Mouse (Mus musculus): ENCODE results near the gene Nrgn. TPM values are rescaled to one million over a fixed set of nuclear protein-coding genes. Genes with fewer than 3 reads are reported as not detected.

Nrgn gene
- polyA plus RNA-seq, 1 experiment from 2014 or later, result 2.6 TPM

DNA sequence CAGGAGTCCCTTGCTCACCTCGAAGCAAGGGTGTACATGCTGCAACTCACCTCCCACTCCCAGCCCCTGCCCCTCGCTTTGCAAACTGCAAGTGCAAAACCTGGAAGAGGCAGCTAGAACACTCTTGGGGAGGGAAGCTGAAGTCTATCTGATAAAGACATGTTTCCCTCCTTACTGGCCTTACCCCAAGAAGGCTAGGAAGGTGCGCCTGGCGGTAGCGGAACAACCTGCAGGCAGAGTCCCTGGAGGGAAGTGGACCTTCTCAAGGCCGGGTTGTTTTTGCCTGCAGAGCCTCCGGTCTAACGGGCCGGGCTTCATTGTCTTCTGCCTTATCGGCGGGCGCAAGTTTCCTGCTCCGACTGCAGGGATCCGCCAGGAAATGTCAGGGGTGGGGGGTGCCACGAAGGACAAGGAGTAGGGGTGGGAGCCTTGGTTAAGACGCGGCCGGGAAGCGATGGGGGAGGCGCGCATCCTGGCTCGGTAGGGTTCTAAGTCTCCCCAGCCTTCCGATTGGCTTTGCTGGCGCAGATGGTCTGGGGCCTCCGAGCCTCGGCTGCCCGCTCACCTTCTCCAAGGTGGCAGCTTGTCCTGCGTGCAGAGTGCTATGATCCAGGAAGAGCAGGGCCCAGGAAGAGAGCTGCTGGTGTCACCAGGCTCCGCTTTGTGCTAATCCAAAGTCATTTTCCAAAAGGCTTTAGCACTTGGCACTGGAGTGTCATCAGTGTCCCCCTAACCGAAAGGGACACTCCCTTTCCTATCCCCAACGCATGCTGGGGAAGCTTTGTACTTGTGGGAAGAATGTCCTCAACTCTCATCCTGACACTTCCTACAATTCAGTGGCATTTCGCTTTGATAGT, 22.4 kb downstream of the Nrgn start:
- peak; percentile 71 for ATAC-seq (ENCODE audit: low FRiP score, low TSS enrichment)
- Histone ChIP-seq H3K27ac (ENCODE audit: low read length) (peak overlapping the region; percentile 87), H3K27me3 (ENCODE audit: insufficient read depth, low read length) (peaks cover 52% of the 10 kb centered on the region), H3K9ac (replicated peaks; ENCODE audit: low read length) (peak overlapping the region; percentile 56), H3K4me3 (ENCODE audit: low read length) (peak overlapping the region; percentile 41), H3K36me3 (ENCODE audit: insufficient read depth, low read length) (peaks cover 2% of the 10 kb centered on the region; the same call in 1 of the 2 replicates), H3K4me1 (ENCODE audit: insufficient read depth, low read length) (peaks cover 32% of the 10 kb centered on the region), H3K9me3 (ENCODE audit: low read length) (no peaks in the 10 kb centered on the region), H3K4me2 (replicated peaks; ENCODE audit: low read depth, low read length) (peak overlapping the region; percentile 56)
- 1% methylated on average over 32 of the region's 32 CpGs for WGBS

DNA sequence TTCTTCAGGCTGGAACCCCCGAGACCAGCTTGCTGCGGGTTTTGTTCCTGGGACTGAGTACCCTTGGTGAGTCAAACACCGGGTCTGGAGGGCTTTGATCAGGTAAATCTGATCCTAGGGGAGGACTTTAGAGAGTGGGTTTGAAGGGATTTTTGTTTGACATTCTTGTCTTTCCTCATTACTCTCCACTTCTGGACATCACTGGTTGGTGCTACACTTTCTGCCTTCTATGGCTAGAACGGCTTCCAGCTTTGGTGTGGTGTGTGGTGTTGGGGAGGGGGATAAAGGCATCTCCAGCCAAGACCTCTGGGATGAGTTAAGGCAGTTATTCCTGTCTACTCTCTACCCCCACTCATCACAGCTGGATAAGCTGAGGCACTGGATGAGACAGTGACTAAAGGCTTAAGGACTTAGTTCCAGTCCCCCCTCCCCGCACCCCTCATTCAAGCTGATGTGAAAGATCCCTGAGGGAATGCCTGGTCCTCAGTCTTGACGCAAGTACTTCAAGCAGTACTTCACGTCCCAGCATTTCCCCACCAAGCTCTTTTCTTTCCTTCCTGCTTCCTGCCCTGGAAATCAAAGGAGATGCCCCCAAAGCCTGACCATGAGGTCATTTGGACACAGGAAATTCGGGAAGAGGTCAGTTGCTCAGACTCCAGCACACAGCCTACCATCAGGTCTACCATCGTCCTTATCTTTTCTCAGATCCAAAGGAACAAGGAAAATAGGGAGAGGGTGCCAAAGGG, 24.3 kb downstream of the Nrgn start:
- Histone ChIP-seq H3K36me3 (ENCODE audit: insufficient read depth, low read length) (peaks cover 4% of the 10 kb centered on the region), H3K4me3 (ENCODE audit: low read length) (peak overlapping the region; percentile 41), H3K27me3 (ENCODE audit: insufficient read depth, low read length) (peaks cover 52% of the 10 kb centered on the region), H3K9ac (replicated peaks; ENCODE audit: low read length) (peak overlapping the region; percentile 56), H3K27ac (ENCODE audit: low read length) (peak overlapping the region; percentile 83), H3K4me1 (ENCODE audit: insufficient read depth, low read length) (peaks cover 32% of the 10 kb centered on the region), H3K9me3 (ENCODE audit: low read length) (no peaks in the 10 kb centered on the region), H3K4me2 (replicated peaks; ENCODE audit: low read depth, low read length) (peak overlapping the region; percentile 56)
- WGBS, result 33% methylated on average over 9 of the region's 9 CpGs
- ATAC-seq (ENCODE audit: low FRiP score, low TSS enrichment), result no peak

DNA sequence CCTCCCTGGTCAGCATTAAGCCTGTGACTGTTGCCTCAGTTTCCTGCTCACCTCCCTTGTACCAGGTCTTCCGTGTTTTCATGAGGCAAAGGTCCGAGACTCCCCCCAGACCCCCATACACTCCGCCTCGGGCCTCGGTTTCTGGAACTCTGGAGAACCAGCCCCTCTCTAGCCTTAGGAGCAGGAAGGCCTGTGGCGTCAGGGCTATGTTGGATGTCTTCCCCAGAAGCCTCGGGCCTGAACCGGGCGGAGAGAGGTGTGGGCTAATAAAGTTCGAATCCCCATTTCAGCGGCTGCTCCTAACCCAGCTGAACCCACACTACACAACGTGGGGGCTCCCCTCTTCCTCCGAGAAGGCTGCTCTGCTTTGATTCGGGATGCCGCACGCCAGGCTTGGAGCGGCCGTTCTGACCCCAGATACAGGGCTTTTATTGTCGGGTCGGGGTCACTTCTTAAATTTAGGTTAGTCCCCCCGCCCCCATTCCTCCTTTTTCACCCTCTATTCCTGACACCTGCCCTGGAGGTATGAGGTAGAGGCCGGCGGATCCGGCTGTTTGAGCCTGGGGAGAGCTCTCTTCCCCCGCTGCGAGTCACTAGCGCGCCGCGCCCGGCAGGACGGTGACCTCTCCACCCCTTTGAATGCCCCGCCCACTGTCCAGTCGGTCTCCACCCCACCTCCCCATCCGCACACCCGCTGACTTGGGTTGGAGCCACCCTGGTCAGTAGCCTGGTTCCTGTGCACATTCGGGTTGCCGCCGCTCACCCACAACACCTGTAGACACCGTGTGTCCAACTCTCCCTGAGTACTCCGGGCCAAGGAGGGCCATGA, 25.1 kb downstream of the Nrgn start, which contains the start of gene Esam:
Gene Esam, plus strand, starts transcription at position 683 of the 829 bp plus-strand sequence.
- Histone ChIP-seq H3K4me1 (ENCODE audit: insufficient read depth, low read length) (peaks cover 32% of the 10 kb centered on the region), H3K27ac (ENCODE audit: low read length) (peak within 1 kb of the TSS; percentile 83), H3K9me3 (ENCODE audit: low read length) (no peaks in the 10 kb centered on the region), H3K4me2 (replicated peaks; ENCODE audit: low read depth, low read length) (peak within 1 kb of the TSS; percentile 56), H3K27me3 (ENCODE audit: insufficient read depth, low read length) (peaks cover 50% of the 10 kb centered on the region), H3K9ac (replicated peaks; ENCODE audit: low read length) (peak within 1 kb of the TSS; percentile 56), H3K36me3 (ENCODE audit: insufficient read depth, low read length) (peaks cover 8% of the 10 kb centered on the region), H3K4me3 (ENCODE audit: low read length) (peak within 1 kb of the TSS; percentile 41)
- 3% methylated on average over 41 of the region's 41 CpGs for WGBS
- ATAC-seq (ENCODE audit: low FRiP score, low TSS enrichment), result peak; percentile 42

DNA sequence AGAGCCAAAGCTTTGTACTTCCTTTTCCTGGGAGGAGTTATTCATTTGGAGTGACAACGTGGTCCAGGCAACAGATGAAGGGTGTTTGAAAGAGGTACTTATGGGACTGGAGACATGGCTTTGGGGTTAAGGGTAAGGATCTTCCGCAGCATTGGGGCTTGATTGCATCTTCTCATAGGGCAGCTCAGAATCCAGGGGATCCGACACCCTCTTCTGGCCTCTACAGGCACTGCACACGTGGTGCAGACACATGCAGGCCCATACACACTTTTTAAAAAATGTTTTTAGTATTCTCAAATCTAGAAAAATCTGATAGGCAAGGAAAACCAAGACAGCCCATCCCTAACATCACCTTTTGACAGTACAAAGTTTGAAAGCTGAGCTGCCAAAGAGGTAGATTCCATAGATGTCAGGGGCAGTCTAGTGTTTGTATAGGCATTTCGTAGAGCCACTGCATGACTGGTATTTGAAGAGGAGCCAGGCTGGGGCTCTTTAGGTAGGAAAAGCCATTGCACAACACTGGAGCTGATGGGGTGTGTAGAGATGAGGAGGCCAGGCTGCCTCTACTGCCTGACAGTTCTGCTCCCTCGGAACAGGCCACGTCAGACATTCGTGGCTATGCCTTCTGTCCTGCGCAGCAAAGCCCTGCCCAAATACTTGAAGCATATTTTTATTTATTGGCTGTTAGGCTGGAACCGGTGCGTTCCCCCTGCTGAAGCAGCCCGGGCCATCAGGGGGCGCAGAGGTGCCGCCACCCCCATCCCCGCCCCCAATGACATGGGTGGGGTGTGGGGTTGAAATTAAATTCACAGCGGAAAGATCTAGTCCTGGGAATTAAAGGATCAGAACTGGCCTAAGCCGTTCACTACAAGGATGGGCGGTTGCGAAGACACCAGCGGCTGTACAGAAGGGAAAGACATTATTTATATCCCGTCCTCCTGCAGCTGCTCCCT, 26.0 kb downstream of the Nrgn start:
- 24% methylated on average over 21 of the region's 21 CpGs for WGBS
- peak overlapping the region; percentile 56 for H3K4me2 ChIP-seq (replicated peaks; ENCODE audit: low read depth, low read length)
- peak overlapping the region; percentile 41 for H3K4me3 ChIP-seq (ENCODE audit: low read length)
- peak overlapping the region; percentile 19; the same call in 1 of the 2 replicates for H3K9ac ChIP-seq (replicated peaks; ENCODE audit: low read length)
- ATAC-seq (ENCODE audit: low FRiP score, low TSS enrichment), result no peak
- H3K36me3 ChIP-seq (ENCODE audit: insufficient read depth, low read length), result peaks cover 9% of the 10 kb centered on the region
- peaks cover 32% of the 10 kb centered on the region for H3K4me1 ChIP-seq (ENCODE audit: insufficient read depth, low read length)
- H3K27me3 ChIP-seq (ENCODE audit: insufficient read depth, low read length), result peaks cover 50% of the 10 kb centered on the region
- no peaks in the 10 kb centered on the region for H3K9me3 ChIP-seq (ENCODE audit: low read length)
- H3K27ac ChIP-seq (ENCODE audit: low read length), result 0 out of 2 replicates have a peak overlapping the region, but pooled peaks have one; percentile 26

DNA sequence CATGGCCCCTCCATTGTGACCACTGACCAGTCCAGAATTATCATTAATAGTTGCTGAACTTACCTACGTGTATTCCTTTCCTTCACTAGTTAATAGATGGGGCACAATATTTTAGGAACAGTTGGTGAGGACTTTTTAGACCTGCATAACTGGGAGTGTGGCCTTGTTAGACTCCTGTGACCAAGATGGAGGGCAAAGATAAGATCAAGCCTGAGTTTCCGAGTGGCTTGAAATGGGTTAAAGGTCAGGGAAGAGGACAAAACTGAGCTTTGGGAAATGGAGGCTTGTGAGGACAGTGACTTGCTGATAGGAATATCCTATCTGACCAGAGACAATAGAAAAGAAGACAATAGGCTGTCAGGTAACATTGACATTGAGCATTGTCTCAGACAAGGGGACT, 27.2 kb downstream of the Nrgn start:
- Histone ChIP-seq H3K36me3 (ENCODE audit: insufficient read depth, low read length) (peaks cover 9% of the 10 kb centered on the region), H3K27ac (ENCODE audit: low read length) (no peak overlapping the region), H3K9me3 (ENCODE audit: low read length) (no peaks in the 10 kb centered on the region), H3K9ac (replicated peaks; ENCODE audit: low read length) (no peak overlapping the region), H3K4me2 (replicated peaks; ENCODE audit: low read depth, low read length) (no peak overlapping the region), H3K4me3 (ENCODE audit: low read length) (no peak overlapping the region), H3K27me3 (ENCODE audit: insufficient read depth, low read length) (peaks cover 45% of the 10 kb centered on the region), H3K4me1 (ENCODE audit: insufficient read depth, low read length) (peaks cover 21% of the 10 kb centered on the region)
- ATAC-seq (ENCODE audit: low FRiP score, low TSS enrichment), result no peak
- 87% methylated on average over 2 of the region's 2 CpGs for WGBS

DNA sequence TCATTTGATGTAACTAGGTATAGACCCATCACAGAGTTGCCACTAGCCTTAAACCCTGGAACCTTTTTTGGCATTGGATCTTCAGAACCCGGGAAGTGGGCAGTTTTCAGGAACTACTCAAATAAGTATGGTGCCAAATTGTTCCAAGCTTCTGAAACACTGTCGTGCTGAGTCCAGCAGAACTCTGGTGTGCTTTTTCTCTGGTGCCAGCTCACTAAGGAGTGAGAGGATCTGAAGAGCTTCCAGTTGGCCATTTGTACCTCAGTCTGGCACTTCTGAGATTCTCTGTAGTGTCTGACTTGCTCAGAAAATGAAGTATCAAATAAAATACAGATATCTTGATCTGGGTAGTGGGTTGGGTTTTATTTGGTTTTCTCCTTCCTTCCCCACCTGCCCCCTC, 32.7 kb downstream of the Nrgn start:
- Histone ChIP-seq H3K27me3 (ENCODE audit: insufficient read depth, low read length) (no peaks in the 10 kb centered on the region), H3K4me3 (ENCODE audit: low read length) (no peak overlapping the region), H3K36me3 (ENCODE audit: insufficient read depth, low read length) (peaks cover 10% of the 10 kb centered on the region), H3K9me3 (ENCODE audit: low read length) (no peaks in the 10 kb centered on the region), H3K4me2 (replicated peaks; ENCODE audit: low read depth, low read length) (no peak overlapping the region), H3K9ac (replicated peaks; ENCODE audit: low read length) (no peak overlapping the region), H3K4me1 (ENCODE audit: insufficient read depth, low read length) (0 out of 2 replicates have a peak, but pooled peaks cover 3% of the 10 kb centered on the region), H3K27ac (ENCODE audit: low read length) (no peak overlapping the region)
- WGBS, result 89% methylated on average over 2 of the region's 2 CpGs
- ATAC-seq (ENCODE audit: low FRiP score, low TSS enrichment), result no peak

DNA sequence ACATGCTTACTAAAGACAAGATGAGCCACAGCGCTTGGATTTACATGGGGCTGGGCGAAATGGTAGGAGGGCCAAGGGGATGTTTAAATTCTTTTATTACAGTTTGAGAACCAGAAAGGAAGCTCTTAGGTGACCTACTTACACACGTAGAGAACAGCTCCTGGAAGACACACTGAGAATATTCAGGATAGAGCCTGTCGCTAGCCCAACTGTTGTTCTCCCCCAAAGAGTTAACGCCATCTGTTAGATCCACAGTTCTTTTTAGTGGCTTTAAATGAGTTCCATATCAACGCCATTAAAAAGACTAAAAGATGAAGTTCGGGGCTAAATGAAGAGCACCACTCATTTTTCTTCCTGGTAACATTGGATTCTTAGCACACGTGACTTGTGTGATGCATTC, 33.7 kb downstream of the Nrgn start:
- no peaks in the 10 kb centered on the region for H3K27me3 ChIP-seq (ENCODE audit: insufficient read depth, low read length)
- H3K9me3 ChIP-seq (ENCODE audit: low read length), result no peaks in the 10 kb centered on the region
- H3K4me3 ChIP-seq (ENCODE audit: low read length), result no peak overlapping the region
- no peak overlapping the region for H3K4me2 ChIP-seq (replicated peaks; ENCODE audit: low read depth, low read length)
- ATAC-seq (ENCODE audit: low FRiP score, low TSS enrichment), result no peak
- peaks cover 10% of the 10 kb centered on the region; the same call in 1 of the 2 replicates for H3K36me3 ChIP-seq (ENCODE audit: insufficient read depth, low read length)
- peaks cover 7% of the 10 kb centered on the region; the same call in 1 of the 2 replicates for H3K4me1 ChIP-seq (ENCODE audit: insufficient read depth, low read length)
- 92% methylated on average over 8 of the region's 8 CpGs for WGBS
- no peak overlapping the region for H3K9ac ChIP-seq (replicated peaks; ENCODE audit: low read length)
- no peak overlapping the region for H3K27ac ChIP-seq (ENCODE audit: low read length)

DNA sequence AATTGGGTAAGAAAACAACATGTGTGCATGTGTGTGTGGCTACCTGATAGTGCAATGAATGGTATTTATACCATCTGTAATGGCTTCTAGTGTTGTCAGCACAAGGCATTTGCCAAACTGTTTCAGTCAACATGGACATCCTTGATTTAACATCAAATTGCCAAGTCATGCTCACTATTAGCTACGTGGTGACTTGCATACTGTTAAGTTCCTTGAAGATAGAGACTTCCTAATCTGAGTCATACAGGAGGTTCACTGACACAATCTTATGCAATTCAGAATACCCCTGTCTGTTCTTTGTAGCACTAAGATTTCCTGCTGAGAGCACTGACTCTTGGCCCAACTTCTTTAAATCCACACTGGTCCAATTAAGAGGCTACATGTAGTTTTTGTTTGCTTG, 35.2 kb downstream of the Nrgn start:
- H3K9me3 ChIP-seq (ENCODE audit: low read length), result no peaks in the 10 kb centered on the region
- H3K4me2 ChIP-seq (replicated peaks; ENCODE audit: low read depth, low read length), result no peak overlapping the region
- peaks cover 15% of the 10 kb centered on the region for H3K4me1 ChIP-seq (ENCODE audit: insufficient read depth, low read length)
- H3K27ac ChIP-seq (ENCODE audit: low read length), result no peak overlapping the region
- no peaks in the 10 kb centered on the region for H3K27me3 ChIP-seq (ENCODE audit: insufficient read depth, low read length)
- no peak for ATAC-seq (ENCODE audit: low FRiP score, low TSS enrichment)
- H3K4me3 ChIP-seq (ENCODE audit: low read length), result no peak overlapping the region
- peaks cover 5% of the 10 kb centered on the region; the same call in 1 of the 2 replicates for H3K36me3 ChIP-seq (ENCODE audit: insufficient read depth, low read length)
- WGBS, result 76% methylated on average over 1 of the region's 1 CpGs
- no peak overlapping the region for H3K9ac ChIP-seq (replicated peaks; ENCODE audit: low read length)

All from kidney, embryonic 16.5 days (tissue).